Mouse (Mus musculus) B cell, adult 2 months (primary cell): ENCODE measurements around the gene Banf2.
A peak's percentile ranks its signal among the peaks of the same experiment; 100 is the strongest.

Experiments
- DNase-seq, 2 experiments: peaks; one replicate each; pipeline ENCODE4 v3.0.0; 2022

Gene Banf2

DNA sequence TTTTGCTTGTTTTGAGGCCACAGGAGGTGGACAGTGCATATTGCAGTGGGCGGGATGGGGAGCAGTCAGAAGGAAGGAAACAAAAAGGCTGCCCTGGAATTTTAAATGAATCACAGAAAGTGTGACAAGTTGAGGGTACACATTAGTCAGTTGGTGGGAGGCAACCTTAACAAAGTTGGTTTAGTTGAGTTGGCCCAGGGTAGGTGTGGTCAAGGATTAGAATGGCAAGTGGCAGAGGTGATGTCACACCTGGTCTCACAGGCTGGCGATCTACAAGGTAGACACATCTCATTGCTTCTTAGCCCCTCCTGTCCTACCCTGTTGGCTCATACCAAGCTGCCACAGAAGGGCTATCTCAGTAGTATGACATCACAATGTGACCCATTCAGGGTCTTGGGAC, at the start of gene Banf2:
Banf2 (plus strand) TSS at position 396 of the 400 bp plus-strand sequence.
- DNase-seq, result no peak

GRCm38 (mm10) chr2:143983482-143983881, 49.4 kb upstream of the Banf2 start:
- no peak for DNase-seq

DNA sequence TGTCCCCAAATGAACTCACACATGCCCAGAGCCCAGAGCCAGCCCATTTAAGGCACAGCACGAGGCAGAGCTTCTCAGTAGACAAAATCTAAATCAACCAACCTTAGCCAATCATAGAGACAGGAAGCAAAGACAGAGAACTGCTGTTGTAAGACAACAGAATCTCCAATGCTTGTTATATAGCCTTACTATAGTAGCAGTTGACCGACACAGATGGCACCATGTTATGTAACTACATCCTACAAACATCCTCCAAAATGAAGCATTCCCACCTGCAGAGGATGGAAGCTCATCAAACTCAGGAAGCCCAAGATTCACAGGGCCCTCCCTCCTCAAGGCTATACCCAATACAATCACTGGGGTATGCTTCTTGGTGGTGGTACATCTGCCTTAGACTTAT, 45.4 kb upstream of the Banf2 start:
- no peak for DNase-seq

- DNase-seq, result no peak
Observed at GRCm38 (mm10) chr2:143988016-143988415, 44.8 kb upstream of the Banf2 start.

DNA sequence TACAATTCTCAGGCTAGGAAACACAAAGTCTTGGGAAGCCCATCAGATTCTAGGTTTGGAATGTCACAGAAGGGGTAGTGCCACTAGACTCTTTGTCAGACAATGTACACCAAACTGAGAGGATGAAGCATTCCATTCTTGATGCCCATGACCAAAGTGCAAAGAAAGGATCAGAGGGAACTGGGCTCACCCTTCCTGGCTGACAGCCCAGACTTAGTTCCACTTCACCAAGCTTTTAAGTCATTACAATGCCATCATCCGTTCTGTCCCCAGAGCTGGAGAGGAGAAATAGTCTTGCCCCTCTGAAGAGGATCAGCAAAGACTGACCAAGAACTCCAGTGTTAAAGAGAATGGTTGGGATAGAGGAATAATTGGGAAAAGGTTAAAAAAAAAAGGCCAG, 41.9 kb upstream of the Banf2 start:
- DNase-seq, result no peak

- DNase-seq, result no peak
Observed at GRCm38 (mm10) chr2:143991964-143992672, 40.7 kb upstream of the Banf2 start.

DNA sequence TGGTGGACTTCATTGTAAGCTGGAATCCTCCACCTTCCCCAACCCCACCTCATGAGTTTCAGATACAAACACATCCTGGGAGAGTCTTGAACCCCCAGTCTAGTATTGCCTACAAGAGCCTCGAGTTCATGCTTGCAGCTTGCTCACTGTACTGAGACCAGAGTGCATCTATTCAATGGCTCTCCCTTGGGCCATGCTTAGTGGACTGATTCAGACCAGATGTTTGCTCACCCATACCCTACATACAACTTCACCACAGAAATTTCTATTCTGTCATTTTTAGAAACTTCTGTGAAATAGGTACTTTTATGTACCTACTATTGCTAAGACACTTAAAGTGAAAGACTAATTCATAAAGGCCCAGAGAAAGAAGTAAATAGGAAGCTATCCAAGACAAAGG, 39.9 kb upstream of the Banf2 start:
- no peak for DNase-seq

DNA sequence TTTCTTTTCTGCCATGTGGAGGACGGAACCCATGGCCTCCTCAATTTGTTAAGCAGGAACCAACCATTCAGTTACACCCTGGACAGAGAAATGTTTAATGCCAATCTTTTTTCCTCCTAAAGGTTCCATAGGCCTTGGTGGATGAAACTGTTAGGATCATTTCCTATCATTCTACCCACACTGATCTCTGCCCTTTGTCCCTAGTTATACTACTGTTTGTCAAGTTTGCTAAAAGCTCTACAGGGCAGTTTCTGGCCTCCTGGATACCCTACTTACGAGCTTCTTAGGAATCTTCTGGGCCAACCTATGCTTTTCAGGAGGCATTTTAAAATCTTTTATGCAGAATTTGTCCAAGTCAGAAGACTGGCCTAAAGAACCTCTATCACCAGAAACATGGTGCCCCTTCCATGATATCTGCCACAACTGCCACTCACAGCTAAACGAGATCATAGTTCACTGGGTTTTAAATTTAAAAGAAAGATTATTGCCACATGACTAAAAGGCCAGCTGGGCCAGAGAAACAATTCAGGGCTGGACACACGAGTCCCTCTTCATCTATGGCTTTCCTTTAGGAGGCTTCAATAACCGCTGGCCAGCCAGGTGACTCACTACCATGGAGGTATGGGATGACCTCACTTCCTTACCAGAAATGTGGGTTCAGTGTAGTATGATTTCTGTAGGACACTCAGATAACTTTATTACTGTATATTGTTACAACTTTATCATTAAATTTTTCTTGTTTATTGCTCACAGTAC, 30.5 kb upstream of the Banf2 start:
- no peak for DNase-seq

- no peak for DNase-seq
Observed at GRCm38 (mm10) chr2:144003544-144003943, 29.3 kb upstream of the Banf2 start.

DNA sequence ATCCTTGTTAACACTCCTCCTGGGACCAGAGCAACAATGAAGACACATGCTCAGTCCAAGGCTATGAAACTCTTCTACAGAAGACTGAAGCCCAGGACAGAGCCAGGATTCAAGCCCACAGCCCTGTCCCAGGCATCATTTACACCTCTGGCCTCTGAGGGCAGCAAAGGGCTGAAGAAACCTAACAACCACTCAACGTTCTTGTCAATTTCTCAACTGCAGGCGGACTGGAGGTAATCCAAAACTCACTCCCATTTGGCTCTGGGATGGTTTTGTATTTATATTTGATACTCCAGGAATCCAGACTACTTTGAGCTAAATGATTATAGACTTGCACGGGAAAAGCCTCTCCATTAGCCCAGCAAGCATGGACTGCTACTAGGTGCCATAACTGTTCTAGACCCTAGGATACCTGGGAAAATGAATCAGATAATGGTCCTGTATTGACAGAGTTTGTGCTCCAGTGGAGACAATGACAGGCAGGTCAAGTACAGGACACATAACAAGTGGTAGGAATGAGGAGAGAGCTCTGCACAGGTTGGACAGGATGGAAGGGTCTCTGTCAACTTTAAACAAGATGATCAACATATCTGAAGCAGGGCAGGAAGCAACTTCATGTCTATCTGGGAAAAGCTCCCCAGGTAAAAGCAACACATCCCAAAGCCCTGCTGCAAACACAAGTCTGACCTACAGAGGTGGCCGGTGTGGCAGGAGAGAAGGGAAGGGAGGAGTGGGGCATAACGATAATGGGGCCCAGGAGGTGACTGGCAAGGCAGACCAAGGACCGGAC, 27.5 kb upstream of the Banf2 start:
- DNase-seq, result no peak

GRCm38 (mm10) chr2:144006686-144007085, 26.2 kb upstream of the Banf2 start:
- DNase-seq, result no peak

DNA sequence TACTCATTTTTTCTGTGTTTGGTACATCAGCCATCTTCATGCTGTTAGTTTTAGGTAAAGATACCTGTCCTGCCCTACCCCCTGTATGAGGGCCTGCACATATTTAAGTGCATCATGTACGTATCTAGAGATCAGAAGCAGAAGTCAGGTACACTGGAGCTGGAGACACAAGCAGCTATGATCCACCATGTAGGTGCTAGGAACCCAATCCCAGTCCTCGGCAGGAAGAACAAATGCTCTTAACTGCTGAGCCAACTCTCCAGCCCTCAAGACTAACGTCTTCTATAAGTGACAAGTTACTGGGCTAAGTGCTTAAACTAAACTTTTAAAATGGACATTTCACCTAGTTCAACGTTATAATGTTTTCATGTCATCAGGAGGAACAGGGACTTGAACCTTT, 25.6 kb upstream of the Banf2 start:
- DNase-seq, result no peak

GRCm38 (mm10) chr2:144009081-144009480, 23.8 kb upstream of the Banf2 start:
- no peak for DNase-seq

DNA sequence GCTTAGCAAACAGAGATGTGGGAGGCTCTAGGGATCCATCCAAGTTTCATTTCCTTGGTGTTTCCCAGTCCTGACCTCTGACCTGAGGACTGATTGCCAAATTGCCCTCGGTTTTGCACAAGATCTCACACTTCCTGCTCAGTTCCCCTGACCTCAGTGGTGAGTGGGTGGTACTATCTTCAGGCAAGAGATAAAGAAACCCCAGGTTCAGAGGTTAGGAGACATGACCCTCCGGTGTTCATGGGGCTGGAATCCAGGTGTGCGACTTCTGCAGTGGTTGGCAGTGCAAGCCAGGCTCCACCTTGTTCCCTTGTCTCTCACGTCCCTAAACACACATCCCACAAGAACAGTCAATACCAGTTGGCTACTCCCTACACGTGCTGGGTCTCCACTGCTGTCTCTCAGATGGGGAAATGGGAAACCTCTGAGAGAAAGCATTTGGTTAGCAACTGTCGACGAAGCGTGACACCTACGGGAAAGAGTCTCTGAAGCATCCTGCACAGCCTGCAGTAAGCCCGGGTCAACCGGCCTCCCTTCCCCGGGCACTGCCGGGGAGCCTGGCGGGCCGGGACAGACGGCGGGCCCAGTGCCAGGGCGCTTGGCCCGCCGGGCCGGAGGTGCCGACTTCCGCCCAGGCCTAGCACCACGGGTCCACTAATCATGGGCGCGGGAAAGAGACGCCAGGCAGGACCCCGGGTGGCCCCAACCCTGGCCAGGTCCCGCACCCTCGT, 23.1 kb upstream of the Banf2 start:
- peak in 1 of 2 experiments; percentile 37 for DNase-seq

DNA sequence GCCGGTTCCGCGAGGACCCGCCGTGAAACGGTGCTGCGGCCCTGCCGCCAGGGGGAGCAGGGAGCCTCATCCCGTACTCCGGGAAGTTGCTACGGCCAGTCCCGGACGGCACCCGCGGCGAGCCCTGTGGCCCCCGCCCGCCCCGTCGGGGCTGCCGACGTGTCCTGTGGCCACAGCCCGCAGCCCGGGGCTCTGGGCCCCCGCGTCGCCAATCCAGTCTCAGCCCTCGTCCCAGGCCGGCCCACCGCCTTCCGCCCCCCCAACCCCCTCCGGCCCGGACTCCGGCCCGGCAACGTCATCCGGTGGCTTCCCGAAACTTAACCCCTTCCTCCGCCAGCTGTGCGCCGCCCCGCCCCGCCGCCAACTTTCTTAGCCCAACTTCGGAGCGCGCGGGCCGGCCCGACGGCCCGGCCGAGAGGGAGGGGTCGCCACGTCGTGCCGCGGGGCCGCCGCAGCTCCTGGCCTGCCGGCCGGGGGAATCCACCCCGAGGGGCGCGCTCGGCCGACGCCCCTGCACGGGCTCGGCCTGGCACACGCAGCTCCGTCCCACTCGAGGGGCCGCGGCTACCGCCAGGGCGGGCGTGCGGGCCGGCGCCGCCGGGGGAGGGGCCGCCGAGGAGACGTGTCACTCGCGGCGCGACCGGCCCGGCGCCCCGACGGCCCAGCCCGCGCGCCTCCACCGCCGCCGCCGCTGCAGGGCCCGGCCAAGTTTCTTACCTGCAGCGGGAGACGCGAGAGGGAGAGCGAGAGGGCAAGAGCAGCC, 22.4 kb upstream of the Banf2 start:
- peak; percentile 86 to 87 for DNase-seq

- peak; percentile 99 for DNase-seq
Observed at GRCm38 (mm10) chr2:144011080-144011551, 21.7 kb upstream of the Banf2 start, which contains the start of gene Rrbp1. TSS of gene Rrbp1 (minus strand) at chr2:144011263.

GRCm38 (mm10) chr2:144014051-144014450, 18.8 kb upstream of the Banf2 start:
- no peak for DNase-seq

DNA sequence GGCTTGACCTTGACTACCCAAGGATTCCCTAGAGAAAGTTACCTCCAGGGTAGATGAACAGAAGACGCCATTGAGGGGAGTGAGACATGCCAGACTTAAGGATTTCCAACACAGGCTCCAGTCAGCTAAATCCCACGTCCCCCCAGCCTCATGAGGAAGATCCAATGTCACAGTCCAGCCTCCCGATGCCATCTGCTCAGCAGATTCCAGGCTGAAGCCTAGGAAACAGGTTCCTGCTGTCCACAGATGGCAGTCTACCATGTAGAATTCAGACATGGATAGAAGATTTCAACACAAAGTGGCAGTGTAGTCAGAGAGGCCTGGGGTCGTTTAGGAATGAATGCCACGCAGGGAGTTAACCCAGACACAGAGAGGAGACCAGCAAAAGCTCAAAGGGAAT, 18.4 kb upstream of the Banf2 start:
- no peak for DNase-seq

DNA sequence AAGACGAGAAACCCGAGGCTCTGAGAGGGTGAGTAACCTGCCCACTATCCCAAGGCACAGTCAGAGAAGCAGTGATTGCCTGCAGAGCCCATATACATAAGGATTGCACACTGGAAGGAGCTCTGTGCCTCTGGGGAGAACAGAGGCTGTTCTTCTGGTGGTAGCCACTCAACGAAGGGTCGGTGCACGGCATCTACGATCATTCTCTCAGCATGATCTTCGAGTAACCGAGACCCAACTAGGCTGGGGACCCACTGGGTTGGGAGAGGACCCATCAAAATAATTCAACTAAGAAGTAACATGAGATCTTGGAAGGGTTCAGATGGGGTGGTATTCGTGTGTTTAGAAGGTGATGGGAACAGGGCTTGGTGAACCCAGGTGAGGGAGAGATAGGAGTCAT, 17.0 kb upstream of the Banf2 start:
- DNase-seq, result no peak

- no peak for DNase-seq
Observed at GRCm38 (mm10) chr2:144019971-144020370, 12.9 kb upstream of the Banf2 start.

- no peak for DNase-seq
Observed at GRCm38 (mm10) chr2:144022441-144022840, 10.4 kb upstream of the Banf2 start.

DNA sequence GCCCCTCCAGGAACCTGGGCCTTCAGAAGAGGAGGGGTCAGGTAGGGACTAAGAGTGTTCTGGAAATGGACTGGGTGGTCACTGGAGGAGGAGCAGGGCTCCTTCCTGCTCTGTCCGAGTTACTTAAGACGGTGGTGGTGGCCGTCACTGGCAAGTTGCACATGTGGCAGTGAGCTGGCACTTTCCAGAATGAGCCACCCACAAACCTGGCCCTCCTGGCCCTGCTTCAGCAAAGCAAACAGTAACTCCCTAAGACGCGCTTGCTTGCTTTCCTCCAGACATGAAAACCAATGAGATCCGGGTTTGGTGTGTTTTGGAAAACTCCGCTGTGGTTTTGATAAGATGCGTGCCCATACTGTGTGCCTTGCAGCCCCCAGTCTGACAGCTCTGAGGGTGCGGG, 7.5 kb upstream of the Banf2 start:
- DNase-seq, result no peak
